Mouse (Mus musculus): ENCODE results near the gene Wnt9a. TPM values are rescaled to one million over a fixed set of nuclear protein-coding genes. Genes with fewer than 3 reads are reported as not detected.

Wnt9a gene
- polyA plus RNA-seq, 1 experiment from 2014 or later: 8.5 TPM

DNA sequence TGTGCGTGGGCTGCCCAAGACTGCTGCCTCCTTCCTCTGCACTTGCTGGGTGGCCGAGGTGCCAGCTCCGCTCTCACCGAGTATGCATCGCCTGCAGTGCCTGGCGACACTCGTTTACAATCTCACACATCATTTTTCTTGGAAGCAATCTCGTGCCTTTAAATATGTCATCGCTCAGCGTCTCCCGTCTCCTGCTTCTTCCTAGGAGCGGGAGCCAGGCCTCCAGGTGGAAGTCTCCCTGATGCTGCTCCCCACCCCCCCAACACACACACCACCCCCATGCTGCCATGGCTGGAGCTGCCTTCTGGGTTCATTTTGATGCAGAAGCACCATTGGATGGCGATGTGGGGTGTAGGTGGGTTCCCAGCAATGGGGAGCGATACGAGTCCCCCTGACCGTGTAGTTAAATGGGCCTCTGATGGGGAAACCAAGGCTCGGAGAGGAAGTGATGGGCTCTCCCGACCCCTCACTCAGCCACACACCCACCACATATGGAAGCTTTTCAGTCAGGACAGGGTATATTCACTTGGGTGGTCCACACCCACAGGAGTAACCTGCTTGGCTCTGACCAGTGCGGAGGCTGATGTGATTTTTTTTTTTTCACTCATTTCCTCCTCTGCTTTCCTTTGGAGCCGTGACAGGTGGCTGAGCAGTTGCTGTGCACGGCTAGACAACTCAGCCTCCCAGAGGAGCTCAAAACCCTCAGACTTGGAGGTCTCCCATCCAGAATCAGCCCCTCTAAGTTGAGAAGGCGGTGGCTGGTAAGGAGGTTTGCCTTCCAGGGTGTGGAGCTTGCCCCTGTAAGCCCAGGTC, 1.5 kb upstream of the Wnt9a start:
- ATAC-seq (ENCODE audit: insufficient number of reproducible peaks, low FRiP score, low TSS enrichment, low read depth): no peak
- no peak overlapping the region for H3K4me2 ChIP-seq (replicated peaks)
- H3K27ac ChIP-seq (replicated peaks): no peak overlapping the region
- H3K9me3 ChIP-seq (replicated peaks): no peaks in the 10 kb centered on the region
- peaks cover 52% of the 10 kb centered on the region for H3K27me3 ChIP-seq
- no peak overlapping the region for H3K9ac ChIP-seq
- WGBS: 41% methylated on average over 22 of the region's 22 CpGs
- no peak overlapping the region for H3K4me3 ChIP-seq (replicated peaks)
- H3K4me1 ChIP-seq: peaks cover 51% of the 10 kb centered on the region
- no peaks in the 10 kb centered on the region for H3K36me3 ChIP-seq

DNA sequence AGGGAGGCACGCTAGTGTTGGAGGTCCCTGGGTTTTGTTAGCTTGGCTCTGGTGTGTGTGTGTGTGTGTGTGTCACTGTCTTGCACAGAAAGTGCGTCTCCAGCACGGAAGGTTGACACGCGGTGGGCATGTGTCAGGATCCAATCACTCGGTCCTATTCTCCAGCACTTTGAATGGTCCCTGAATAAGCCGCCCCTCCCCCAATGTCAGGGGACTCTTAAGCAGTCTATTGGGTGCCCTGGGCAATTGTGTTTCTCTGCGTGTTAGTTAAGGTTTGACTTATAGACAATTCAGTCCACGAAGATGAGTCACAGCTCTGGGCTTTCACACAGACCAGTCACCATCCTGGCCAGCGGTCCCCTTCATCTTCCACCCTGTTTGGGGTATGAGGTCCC, 910 bp upstream of the Wnt9a start:
- ATAC-seq (ENCODE audit: insufficient number of reproducible peaks, low FRiP score, low TSS enrichment, low read depth): no peak
- no peaks in the 10 kb centered on the region for H3K9me3 ChIP-seq (replicated peaks)
- H3K36me3 ChIP-seq: no peaks in the 10 kb centered on the region
- H3K4me3 ChIP-seq (replicated peaks): peak overlapping the region; percentile 72; the same call in 1 of the 2 replicates
- peaks cover 51% of the 10 kb centered on the region for H3K4me1 ChIP-seq
- no peak overlapping the region for H3K9ac ChIP-seq
- no peak overlapping the region for H3K27ac ChIP-seq (replicated peaks)
- 9% methylated on average over 10 of the region's 10 CpGs for WGBS
- H3K4me2 ChIP-seq (replicated peaks): peak overlapping the region; percentile 95
- H3K27me3 ChIP-seq: peaks cover 47% of the 10 kb centered on the region

DNA sequence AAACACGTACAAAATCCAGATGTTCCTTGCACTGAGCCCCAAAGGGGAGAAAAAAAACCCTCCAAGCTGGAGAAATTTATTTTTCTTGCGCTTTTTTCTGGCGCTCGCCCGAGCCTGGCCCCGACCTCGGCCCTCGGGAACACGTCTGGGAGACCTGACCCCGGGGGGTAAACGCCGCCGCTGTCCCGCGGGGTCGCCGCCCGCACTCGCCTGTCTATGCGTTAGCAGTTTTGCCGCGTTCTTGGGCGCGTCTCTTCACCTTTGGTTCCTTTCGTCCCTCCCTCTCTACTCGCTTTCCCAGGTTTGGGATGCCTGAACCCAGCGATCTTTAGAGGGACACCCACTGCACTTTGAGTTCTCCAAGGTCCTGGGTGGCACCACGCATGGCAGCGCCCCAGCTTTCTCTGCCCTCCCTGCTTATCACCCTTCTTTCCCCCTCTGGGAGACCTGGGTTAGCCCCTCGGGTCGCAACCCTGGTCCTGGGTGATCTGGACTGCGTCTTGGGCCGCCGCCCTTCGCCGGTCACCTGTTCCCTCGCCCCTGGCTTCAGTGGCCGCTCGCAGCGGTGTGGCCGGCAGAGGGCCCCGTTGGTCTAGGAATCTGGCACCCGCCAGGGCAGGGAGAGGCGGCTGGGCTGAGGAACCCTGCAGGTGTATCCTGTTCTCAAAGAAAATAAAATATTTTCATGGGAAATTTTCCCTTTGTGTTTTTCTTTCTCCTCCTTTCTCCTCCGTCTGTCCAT, 865 bp downstream of the Wnt9a start:
- peaks cover 67% of the 10 kb centered on the region for H3K4me1 ChIP-seq
- peak overlapping the region; percentile 60 for H3K9ac ChIP-seq
- WGBS: 1% methylated on average over 45 of the region's 45 CpGs
- H3K36me3 ChIP-seq: no peaks in the 10 kb centered on the region
- H3K27ac ChIP-seq (replicated peaks): peak overlapping the region; percentile 84
- 0 out of 2 replicates have a peak, but pooled peaks have one; percentile 12 for ATAC-seq (ENCODE audit: insufficient number of reproducible peaks, low FRiP score, low TSS enrichment, low read depth)
- H3K4me2 ChIP-seq (replicated peaks): peak overlapping the region; percentile 95
- no peaks in the 10 kb centered on the region for H3K9me3 ChIP-seq (replicated peaks)
- peak overlapping the region; percentile 72 for H3K4me3 ChIP-seq (replicated peaks)
- H3K27me3 ChIP-seq: peaks cover 47% of the 10 kb centered on the region

DNA sequence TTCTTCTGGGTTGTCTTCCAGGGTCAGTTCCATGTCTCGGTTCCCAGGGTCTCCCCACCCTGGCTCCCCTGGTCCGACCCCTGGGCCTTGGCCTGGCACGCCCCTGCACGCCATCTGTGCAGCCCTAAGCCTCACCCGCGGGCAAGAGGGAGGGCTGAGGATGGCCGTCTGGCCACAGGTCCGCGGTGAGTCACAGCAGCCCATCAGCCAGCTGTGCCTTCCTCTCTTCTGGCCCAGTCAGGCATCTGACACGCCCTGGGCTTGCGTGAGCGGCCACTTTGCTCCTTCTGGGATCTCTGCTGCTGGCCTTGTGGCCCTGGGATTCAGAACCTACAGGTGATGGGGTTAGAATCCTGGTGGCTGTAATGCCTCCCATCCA, 1.4 kb downstream of the Wnt9a start:
- H3K9ac ChIP-seq: no peak overlapping the region

DNA sequence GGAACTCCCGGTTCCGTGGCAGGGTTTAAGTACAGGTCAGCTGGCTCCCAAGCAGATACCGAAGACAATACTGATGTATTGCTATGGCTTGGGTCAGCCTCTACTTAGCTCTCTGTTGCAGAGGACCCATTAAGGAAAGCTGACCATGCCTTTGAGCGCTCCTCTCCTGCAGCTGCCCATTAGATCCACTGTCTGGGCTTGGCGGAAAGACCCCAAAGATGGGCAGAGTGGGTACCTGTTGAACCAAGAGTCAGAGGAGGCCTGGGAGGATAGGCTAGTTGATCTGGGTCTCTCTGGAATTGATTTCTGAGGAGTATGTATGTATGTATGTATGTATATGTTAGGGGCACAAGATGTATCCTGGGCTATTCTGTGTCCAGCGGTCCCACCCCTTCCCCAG, 1.9 kb downstream of the Wnt9a start:
- 37% methylated on average over 6 of the region's 6 CpGs for WGBS

More for the DNA sequence above, 1.4 kb downstream of the Wnt9a start:
- no peak for ATAC-seq (ENCODE audit: insufficient number of reproducible peaks, low FRiP score, low TSS enrichment, low read depth)
- H3K9me3 ChIP-seq (replicated peaks): no peaks in the 10 kb centered on the region
- H3K27me3 ChIP-seq: peaks cover 47% of the 10 kb centered on the region
- H3K27ac ChIP-seq (replicated peaks): peak overlapping the region; percentile 55; the same call in 1 of the 2 replicates
- H3K36me3 ChIP-seq: no peaks in the 10 kb centered on the region
- H3K4me3 ChIP-seq (replicated peaks): peak overlapping the region; percentile 72
- peaks cover 73% of the 10 kb centered on the region for H3K4me1 ChIP-seq
- peak overlapping the region; percentile 95 for H3K4me2 ChIP-seq (replicated peaks)
- 21% methylated on average over 12 of the region's 12 CpGs for WGBS

DNA sequence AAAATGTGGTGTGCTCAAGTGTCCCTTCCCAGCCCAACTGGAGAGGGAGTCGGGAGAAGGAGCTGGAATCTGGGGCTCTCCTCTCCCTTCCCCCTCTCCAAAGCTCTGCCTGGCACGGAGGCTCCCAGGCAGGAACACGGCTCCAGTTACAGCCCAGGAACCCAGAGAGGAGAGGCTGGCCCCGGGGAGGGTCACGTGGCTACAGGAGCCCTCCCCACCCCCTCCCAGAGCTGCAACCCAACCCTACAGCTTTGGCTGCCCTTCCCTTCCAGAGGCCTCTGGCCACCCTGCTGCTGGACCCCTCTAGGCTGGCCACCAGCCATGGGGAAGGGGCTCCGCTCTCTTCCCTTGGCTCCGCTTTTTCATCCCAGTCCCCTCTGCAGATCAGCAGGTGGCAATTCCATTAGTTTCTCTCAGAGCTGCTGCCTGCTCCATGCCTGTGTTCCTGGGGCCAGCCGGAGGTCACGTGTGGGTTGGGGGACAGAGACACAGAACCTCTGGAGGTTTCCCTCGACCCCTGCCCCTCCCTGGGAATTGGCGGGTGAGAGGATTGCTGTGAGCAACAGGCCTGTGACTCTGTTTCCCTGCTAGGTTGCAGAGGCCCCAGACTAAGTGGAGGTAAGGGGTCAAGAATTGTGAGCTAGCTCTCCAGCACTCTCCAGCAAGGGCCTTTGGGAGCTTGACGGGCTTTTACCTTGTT, 2.5 kb downstream of the Wnt9a start:
- peak overlapping the region; percentile 53 for H3K27ac ChIP-seq (replicated peaks)
- H3K9ac ChIP-seq: no peak overlapping the region
- H3K4me1 ChIP-seq: peaks cover 84% of the 10 kb centered on the region
- ATAC-seq (ENCODE audit: insufficient number of reproducible peaks, low FRiP score, low TSS enrichment, low read depth): peak; percentile 61
- no peaks in the 10 kb centered on the region for H3K9me3 ChIP-seq (replicated peaks)
- no peaks in the 10 kb centered on the region for H3K36me3 ChIP-seq
- 16% methylated on average over 12 of the region's 12 CpGs for WGBS
- H3K4me3 ChIP-seq (replicated peaks): peak overlapping the region; percentile 72
- peaks cover 37% of the 10 kb centered on the region for H3K27me3 ChIP-seq
- peak overlapping the region; percentile 95 for H3K4me2 ChIP-seq (replicated peaks)

More for the DNA sequence above, 1.9 kb downstream of the Wnt9a start:
- Histone ChIP-seq H3K27ac (replicated peaks) (peak overlapping the region; percentile 53), H3K27me3 (peaks cover 43% of the 10 kb centered on the region), H3K4me1 (peaks cover 78% of the 10 kb centered on the region), H3K4me2 (replicated peaks) (peak overlapping the region; percentile 95), H3K36me3 (no peaks in the 10 kb centered on the region), H3K4me3 (replicated peaks) (peak overlapping the region; percentile 72), H3K9ac (no peak overlapping the region), H3K9me3 (replicated peaks) (no peaks in the 10 kb centered on the region)
- ATAC-seq (ENCODE audit: insufficient number of reproducible peaks, low FRiP score, low TSS enrichment, low read depth): no peak

DNA sequence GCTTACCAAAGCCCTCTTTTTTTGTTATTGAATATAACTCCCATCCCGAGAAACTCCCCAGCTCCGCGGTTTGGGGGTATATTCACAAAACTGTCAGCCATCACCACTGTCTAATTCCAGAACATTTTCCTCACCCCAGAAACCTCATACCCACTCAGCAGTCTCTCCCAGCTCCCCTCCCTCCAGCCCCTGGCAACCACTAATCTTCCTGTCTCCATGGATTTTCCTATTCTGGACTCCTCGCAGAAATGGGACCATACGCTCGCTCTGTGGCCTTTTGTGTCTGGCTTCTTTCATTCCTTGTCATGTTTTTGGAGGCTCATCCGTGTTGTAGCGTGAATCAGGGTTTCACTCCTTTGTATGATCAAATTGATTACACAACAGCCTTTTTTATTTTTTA, 3.2 kb downstream of the Wnt9a start:
- ATAC-seq (ENCODE audit: insufficient number of reproducible peaks, low FRiP score, low TSS enrichment, low read depth): no peak
- Histone ChIP-seq H3K9me3 (replicated peaks) (no peaks in the 10 kb centered on the region), H3K27me3 (peaks cover 29% of the 10 kb centered on the region), H3K36me3 (no peaks in the 10 kb centered on the region), H3K27ac (replicated peaks) (peak overlapping the region; percentile 53), H3K4me2 (replicated peaks) (peak overlapping the region; percentile 95; the same call in 1 of the 2 replicates), H3K4me1 (peaks cover 88% of the 10 kb centered on the region), H3K4me3 (replicated peaks) (no peak overlapping the region), H3K9ac (no peak overlapping the region)
- WGBS: 40% methylated on average over 8 of the region's 8 CpGs

DNA sequence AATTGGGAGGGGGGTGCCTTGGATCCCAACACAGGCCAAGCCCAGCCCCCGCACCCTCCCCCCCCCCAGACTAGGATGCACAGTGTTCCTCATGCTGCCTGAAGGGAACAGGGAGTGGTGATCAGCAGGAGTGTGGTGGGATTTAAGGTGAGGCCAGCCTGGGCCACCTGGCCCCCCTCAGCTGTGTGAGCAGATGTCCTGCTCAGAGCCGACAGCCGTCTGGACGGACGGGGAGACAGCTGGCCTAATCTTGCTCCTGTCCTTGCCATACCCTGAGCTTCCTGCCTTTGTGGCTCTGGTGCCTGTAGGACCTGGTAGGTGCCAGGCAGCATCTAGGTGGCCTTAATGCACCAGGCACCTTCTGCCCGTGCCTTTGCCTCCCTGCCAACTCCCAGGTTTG, 5.3 kb downstream of the Wnt9a start:
- no peak for ATAC-seq (ENCODE audit: insufficient number of reproducible peaks, low FRiP score, low TSS enrichment, low read depth)
- Histone ChIP-seq H3K4me1 (peaks cover 82% of the 10 kb centered on the region), H3K36me3 (no peaks in the 10 kb centered on the region), H3K4me2 (replicated peaks) (no peak overlapping the region), H3K4me3 (replicated peaks) (no peak overlapping the region), H3K9me3 (replicated peaks) (no peaks in the 10 kb centered on the region), H3K27me3 (peaks cover 16% of the 10 kb centered on the region), H3K9ac (no peak overlapping the region), H3K27ac (replicated peaks) (no peak overlapping the region)
- 65% methylated on average over 6 of the region's 6 CpGs for WGBS

DNA sequence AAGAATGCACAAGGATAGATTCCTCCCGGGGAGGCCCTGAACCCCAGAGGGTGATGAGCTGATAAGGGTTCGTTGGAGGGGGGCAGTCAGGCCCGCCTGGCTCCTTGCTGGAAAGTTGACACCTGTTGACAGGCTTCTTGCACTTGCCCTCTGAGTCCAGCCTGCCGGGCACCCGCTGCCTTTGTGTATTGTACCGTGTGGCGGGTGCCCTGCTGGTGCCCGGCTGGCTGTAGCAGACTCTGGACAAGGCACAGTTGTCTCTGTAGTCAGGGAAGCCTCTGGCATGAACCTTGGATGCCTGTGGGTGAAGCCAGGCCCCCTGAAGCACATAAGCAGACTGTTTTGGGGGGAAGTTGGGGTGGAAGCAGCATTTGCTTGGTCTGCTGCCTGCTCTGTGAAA, 5.8 kb downstream of the Wnt9a start:
- H3K27me3 ChIP-seq: peaks cover 14% of the 10 kb centered on the region
- WGBS: 50% methylated on average over 8 of the region's 8 CpGs
- peaks cover 78% of the 10 kb centered on the region for H3K4me1 ChIP-seq
- no peaks in the 10 kb centered on the region for H3K36me3 ChIP-seq
- H3K9me3 ChIP-seq (replicated peaks): no peaks in the 10 kb centered on the region
- ATAC-seq (ENCODE audit: insufficient number of reproducible peaks, low FRiP score, low TSS enrichment, low read depth): no peak
- H3K27ac ChIP-seq (replicated peaks): no peak overlapping the region
- H3K4me2 ChIP-seq (replicated peaks): no peak overlapping the region
- no peak overlapping the region for H3K4me3 ChIP-seq (replicated peaks)
- H3K9ac ChIP-seq: no peak overlapping the region

DNA sequence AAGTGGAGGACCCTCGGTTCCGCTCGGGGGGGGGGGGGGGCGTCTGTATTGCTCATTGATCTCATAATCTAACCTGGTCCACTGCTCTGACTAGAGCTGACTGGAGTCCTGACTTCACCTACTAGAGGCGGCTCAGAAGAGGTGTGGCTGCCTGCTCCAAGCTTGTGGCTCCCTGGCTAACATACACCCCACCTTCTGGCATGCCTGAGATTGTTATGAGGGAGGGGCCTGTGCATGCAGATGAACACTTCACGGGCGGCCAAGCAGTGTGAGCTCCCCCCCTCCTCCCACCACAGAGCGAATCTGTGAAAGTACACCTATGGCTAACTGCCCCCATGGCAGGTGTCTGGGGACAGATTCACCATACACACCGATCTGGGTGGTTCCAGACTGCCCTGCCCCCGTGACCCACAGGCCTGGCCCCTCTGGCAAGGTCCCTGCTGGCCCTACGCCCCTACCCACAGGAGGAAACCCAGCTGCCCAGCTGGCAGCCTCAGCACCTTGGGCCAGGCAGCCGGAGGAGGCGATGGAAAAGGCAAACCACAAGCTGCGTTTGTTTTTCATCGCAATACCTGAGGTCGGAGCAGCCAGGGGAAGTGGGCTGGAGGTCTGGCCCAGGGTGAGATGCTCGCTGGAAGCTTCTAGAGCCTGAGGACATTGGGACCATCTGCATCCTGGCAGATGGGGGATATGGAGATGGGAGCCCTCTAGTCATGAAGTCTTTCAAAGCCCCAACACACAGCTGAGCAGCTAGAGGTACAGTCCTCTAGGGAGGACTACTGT, 6.5 kb downstream of the Wnt9a start:
- Histone ChIP-seq H3K9ac (no peak overlapping the region), H3K4me2 (replicated peaks) (no peak overlapping the region), H3K27ac (replicated peaks) (0 out of 2 replicates have a peak overlapping the region, but pooled peaks have one; percentile 9), H3K27me3 (peaks cover 8% of the 10 kb centered on the region), H3K9me3 (replicated peaks) (no peaks in the 10 kb centered on the region), H3K4me3 (replicated peaks) (no peak overlapping the region), H3K36me3 (no peaks in the 10 kb centered on the region), H3K4me1 (peaks cover 71% of the 10 kb centered on the region)
- ATAC-seq (ENCODE audit: insufficient number of reproducible peaks, low FRiP score, low TSS enrichment, low read depth): no peak
- 50% methylated on average over 17 of the region's 17 CpGs for WGBS

Measured in embryonic facial prominence, embryonic 15.5 days (tissue).